Mouse (Mus musculus): ENCODE measurements around the gene Sept11.

- no peak for TF ChIP-seq POLR2A (IDR thresholded peaks at IDR 0.05; ENCODE audit: borderline replicate concordance, control insufficient read depth, low read depth, low read length)
- TF ChIP-seq CTCF (IDR thresholded peaks at IDR 0.05; ENCODE audit: control insufficient read depth, insufficient read depth, low read length): no peak
Observed at GRCm38 (mm10) chr5:93167919-93168516, 74.8 kb downstream of the Sept11 start.
